Mouse (Mus musculus) liver, embryonic 13.5 days (tissue): Measurements from ENCODE around the gene Dixdc1. TPM values are rescaled to one million over a fixed set of nuclear protein-coding genes. Genes with fewer than 3 reads are reported as not detected.
A peak's percentile ranks its signal among the peaks of the same experiment; 100 is the strongest.
"Not testable (repeated sequence)": the region's sequence is repeated elsewhere in the genome, so short reads cannot be mapped to it uniquely, and the experiment has no call there.

Experiments
- ATAC-seq: fragments of 200-750 bp; cut with Nextera tagmentation; 2 replicates; pipeline ENCODE4 v1.8.0; 2017; ENCODE audit warnings: low read depth, mild to moderate bottlenecking, moderate number of reproducible peaks, moderate library complexity
- DNase-seq: peaks from one replicate; pipeline ENCODE4 v3.0.0; 2022
- H3K27ac ChIP-seq: fragments of 300-500 bp; sonication (generic); 2 replicates; pipeline ENCODE4 v1.5.1; 2015; ENCODE audit warnings: moderate library complexity, mild to moderate bottlenecking, inconsistent platforms
- H3K27me3 ChIP-seq: fragments of 300-500 bp; sonication (generic); 2 replicates; pipeline ENCODE4 v1.6.1; 2015; ENCODE audit warnings: mild to moderate bottlenecking, inconsistent platforms
- H3K36me3 ChIP-seq: fragments of 300-500 bp; sonication (generic); 2 replicates; pipeline ENCODE4 v1.6.1; 2015; ENCODE audit warnings: mild to moderate bottlenecking, inconsistent platforms
- H3K4me1 ChIP-seq: fragments of 300-500 bp; sonication (generic); replicated peaks from 2 replicates; pipeline ENCODE4 v1.6.1; 2015; ENCODE audit warnings: inconsistent platforms
- H3K4me2 ChIP-seq: fragments of 300-500 bp; sonication (generic); 2 replicates; pipeline ENCODE4 v1.6.1; 2015; ENCODE audit warnings: inconsistent platforms, mild to moderate bottlenecking, moderate library complexity
- H3K4me3 ChIP-seq: fragments of 300-500 bp; sonication (generic); replicated peaks from 2 replicates; pipeline ENCODE4 v1.5.1; 2015; ENCODE audit warnings: mild to moderate bottlenecking, inconsistent platforms
- H3K9ac ChIP-seq: fragments of 300-500 bp; sonication (generic); 2 replicates; pipeline ENCODE4 v1.6.1; 2015; ENCODE audit warnings: mild to moderate bottlenecking, inconsistent platforms
- H3K9me3 ChIP-seq: fragments of 300-500 bp; sonication (generic); replicated peaks from 2 replicates; pipeline ENCODE4 v1.6.1; 2016; ENCODE audit warnings: inconsistent platforms
- WGBS: fragments of 180-500 bp; shearing (Covaris S2); methylation state at CpG from one replicate; pipeline ENCODE4 v1.1.7; 2015; ENCODE audit not compliant: insufficient replicate concordance; 5-methylcytosine and 5-hydroxymethylcytosine counted together
- polyA plus RNA-seq: library from polyadenylated mRNA; unstranded; fragments of >200 nt; fragmentation: Nextera tagmentation; extraction: Ambion mirVana; gene quantifications from 2 replicates; pipeline ENCODE4 v1.2.1, GENCODE M21; 2015

The Dixdc1 gene
- polyA plus RNA-seq, 1 experiment from 2014 or later = 0.70 TPM

DNA sequence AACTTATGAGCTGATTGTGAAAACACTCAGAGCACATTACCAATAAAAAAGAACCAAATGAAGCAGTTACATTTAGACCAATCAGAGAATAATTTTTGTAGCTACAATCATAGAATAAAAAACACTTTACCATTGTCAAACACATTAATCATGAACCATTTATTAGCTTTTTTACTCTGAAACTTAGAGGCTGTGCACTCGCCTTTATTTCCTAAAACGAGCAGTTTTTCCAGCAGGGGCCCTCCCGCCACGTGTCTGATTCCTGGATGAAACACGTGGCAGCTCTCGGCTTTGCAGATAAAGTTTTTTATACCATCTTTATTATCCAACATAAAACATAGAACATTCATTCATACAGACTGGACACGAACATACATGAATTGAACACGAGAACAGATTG, 108.4 kb downstream of the Dixdc1 start:
- not testable (repeated sequence) for ATAC-seq, H3K4me3 ChIP-seq, DNase-seq, H3K4me2 ChIP-seq, H3K9ac ChIP-seq, H3K9me3 ChIP-seq, H3K27me3 ChIP-seq, H3K4me1 ChIP-seq, H3K27ac ChIP-seq
- WGBS = 78% methylated on average over 6 of the region's 8 CpGs
- H3K36me3 ChIP-seq = peaks cover 23% of the 10 kb centered on the region

DNA sequence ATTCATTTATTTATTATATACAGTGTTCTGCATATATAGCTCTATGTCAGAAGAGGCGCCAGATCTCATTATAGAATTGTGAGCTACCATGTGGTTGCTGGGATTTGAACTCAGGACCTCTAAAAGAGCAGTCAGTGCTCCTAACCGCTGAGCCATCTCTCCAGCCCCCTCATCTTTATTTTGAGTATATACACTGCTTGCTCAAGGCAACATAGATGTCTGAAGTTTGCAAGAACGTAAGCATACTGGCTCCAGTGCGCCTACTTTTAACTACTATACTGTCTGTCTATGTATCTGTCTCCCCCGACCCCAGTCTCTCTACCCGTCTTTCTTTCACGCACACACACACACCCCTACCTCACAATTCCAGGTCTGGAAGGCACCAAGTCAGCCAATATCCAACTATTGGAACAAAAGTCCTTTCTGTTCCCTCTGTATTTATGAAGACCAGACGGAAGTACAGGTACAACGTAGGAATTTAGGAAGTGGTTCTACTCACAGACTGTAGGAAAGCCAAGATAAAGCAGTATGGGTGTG, 121.5 kb downstream of the Dixdc1 start:
- Histone ChIP-seq H3K27me3 (no peaks in the 10 kb centered on the region), H3K9me3 (no peaks in the 10 kb centered on the region), H3K36me3 (peaks cover 25% of the 10 kb centered on the region), H3K9ac (peak overlapping the region; percentile 94; the same call in 1 of the 2 replicates), H3K27ac (no peak overlapping the region), H3K4me1 (peaks cover 28% of the 10 kb centered on the region), H3K4me3 (peak overlapping the region; percentile 96), H3K4me2 (peak overlapping the region; percentile 85)
- WGBS = 50% methylated on average over 9 of the region's 9 CpGs
- no peak for DNase-seq
- ATAC-seq = no peak

DNA sequence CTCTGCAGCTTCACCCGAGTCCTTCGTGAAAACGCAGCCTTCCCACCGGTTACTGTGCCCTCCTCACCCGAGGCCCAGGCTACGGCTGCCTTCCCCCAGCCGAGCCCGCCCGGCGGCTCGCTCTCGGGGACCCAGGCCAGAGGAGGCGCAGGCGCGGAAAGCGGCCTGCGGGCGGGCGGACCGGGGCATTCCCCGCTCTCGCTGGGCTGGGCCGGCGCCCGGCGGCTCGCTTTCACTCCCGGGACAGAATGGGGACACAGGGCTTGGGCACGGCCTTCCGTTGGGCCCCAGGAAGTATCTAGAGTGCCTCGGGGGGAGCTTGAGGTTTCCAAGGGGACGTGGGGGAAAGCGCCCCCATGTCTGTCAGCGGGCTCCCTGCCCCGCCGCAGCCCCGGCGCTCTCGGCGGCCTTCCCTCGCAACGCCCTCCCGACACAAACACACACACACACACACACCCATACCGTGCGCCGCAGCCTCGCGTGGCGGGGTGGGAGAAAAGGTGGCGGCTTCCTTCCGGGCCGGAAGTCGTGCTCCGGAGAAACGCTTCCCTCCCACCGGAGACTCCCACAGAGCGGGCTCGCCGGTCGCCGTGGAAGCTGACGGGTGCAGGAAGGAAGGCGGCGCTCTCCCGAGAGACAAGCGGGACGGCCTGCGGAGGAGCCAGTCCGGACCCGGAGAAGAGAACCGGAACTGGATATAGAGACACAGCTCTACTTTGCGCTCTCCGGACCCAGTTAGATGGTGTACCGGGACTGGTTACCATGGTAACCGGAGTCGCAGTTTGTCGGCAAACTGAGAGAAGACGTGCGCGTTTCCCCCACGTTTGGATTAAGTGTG, 122.3 kb downstream of the Dixdc1 start, which contains the start of the genes Pih1d2 and Nkapd1:
Pih1d2 (plus strand) TSS at position 556 of the 838 bp plus-strand sequence.
Nkapd1 (minus strand) TSS at position 699 of the 838 bp plus-strand sequence.
- Histone ChIP-seq H3K27ac (peak within 1 kb of the TSS; percentile 95), H3K36me3 (peaks cover 34% of the 10 kb centered on the region), H3K4me1 (peaks cover 28% of the 10 kb centered on the region), H3K9me3 (no peaks in the 10 kb centered on the region), H3K27me3 (no peaks in the 10 kb centered on the region), H3K4me3 (peak within 1 kb of the TSS; percentile 96), H3K4me2 (peak within 1 kb of the TSS; percentile 85), H3K9ac (peak within 1 kb of the TSS; percentile 94)
- ATAC-seq (peak; percentile 92), DNase-seq (peak; percentile 76)
- under 1% methylated on average over 81 of the region's 81 CpGs for WGBS

DNA sequence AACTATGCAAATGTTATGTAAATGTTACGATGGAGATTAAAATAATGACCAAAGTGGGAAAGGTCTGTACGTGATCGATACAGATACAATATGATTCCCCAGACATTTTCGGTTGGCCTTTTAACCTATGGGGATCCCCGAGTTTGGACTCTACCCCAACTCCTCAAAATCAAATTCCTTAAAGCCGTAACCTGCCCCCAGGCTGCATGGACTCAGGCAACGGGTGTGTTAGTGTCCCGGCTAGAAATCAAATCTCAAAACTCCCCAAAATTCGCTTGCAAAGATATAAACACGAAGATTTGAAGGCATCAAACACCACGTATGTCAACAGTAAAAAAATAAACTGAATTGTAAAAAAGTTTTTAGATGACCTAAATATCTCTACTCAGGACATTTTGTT, 123.2 kb downstream of the Dixdc1 start:
- no peak for ATAC-seq
- Histone ChIP-seq H3K4me2 (peak overlapping the region; percentile 85), H3K4me1 (peaks cover 28% of the 10 kb centered on the region), H3K36me3 (peaks cover 40% of the 10 kb centered on the region), H3K4me3 (peak overlapping the region; percentile 96), H3K9me3 (no peaks in the 10 kb centered on the region), H3K27ac (0 out of 2 replicates have a peak overlapping the region, but pooled peaks have one; percentile 95), H3K27me3 (no peaks in the 10 kb centered on the region), H3K9ac (peak overlapping the region; percentile 94)
- 29% methylated on average over 11 of the region's 11 CpGs for whole genome bisulfite sequencing
- no peak for DNase-seq

Other genes with a start within 250 kb of the Dixdc1 start
- gene Plet1, start 245.0 kb downstream of the Dixdc1 start, polyA plus RNA-seq = 0.07 and 0.36 TPM in 2 replicates
- gene Pts, start 210.8 kb downstream of the Dixdc1 start, polyA plus RNA-seq = 41.6 and 43.4 TPM in 2 replicates
- gene Il18, start 184.7 kb downstream of the Dixdc1 start, polyA plus RNA-seq = 5.7 and 5.9 TPM in 2 replicates
- 0.24 and 0.37 TPM in 2 replicates for gene Bco2, start 184.3 kb downstream of the Dixdc1 start, polyA plus RNA-seq
- not detected in 2 replicates for gene Tex12, start 178.2 kb downstream of the Dixdc1 start, polyA plus RNA-seq
- 350 and 370 TPM in 2 replicates for gene Sdhd, start 135.7 kb downstream of the Dixdc1 start, polyA plus RNA-seq
- gene Timm8b, start 135.6 kb downstream of the Dixdc1 start, polyA plus RNA-seq = 208 and 218 TPM in 2 replicates
- gene Pih1d2, start 122.2 kb downstream of the Dixdc1 start, polyA plus RNA-seq = 1.8 and 2.1 TPM in 2 replicates
- gene Nkapd1, start 122.1 kb downstream of the Dixdc1 start, polyA plus RNA-seq = 10.4 and 11.6 TPM in 2 replicates
- 33.7 and 45.2 TPM in 2 replicates for gene Dlat, start 79.7 kb downstream of the Dixdc1 start, polyA plus RNA-seq
- gene 2310030G06Rik, start 7.0 kb upstream of the Dixdc1 start, polyA plus RNA-seq = 2.5 and 3.3 TPM in 2 replicates
- gene Cryab, start 11.8 kb upstream of the Dixdc1 start, polyA plus RNA-seq = 8.7 and 11.0 TPM in 2 replicates
- 1.4 TPM in 2 replicates for gene Hspb2, start 12.8 kb upstream of the Dixdc1 start, polyA plus RNA-seq
- gene Fdxacb1, start 28.7 kb upstream of the Dixdc1 start, polyA plus RNA-seq = 11.8 and 13.2 TPM in 2 replicates
- 15.9 and 17.5 TPM in 2 replicates for gene Alg9, start 35.5 kb upstream of the Dixdc1 start, polyA plus RNA-seq
- 13.4 and 14.6 TPM in 2 replicates for gene 1110032A03Rik, start 36.0 kb upstream of the Dixdc1 start, polyA plus RNA-seq
- 97.1 and 117 TPM in 2 replicates for gene Ppp2r1b, start 105.8 kb upstream of the Dixdc1 start, polyA plus RNA-seq